Mouse (Mus musculus) monocyte, adult 59 days (primary cell): ENCODE results near the gene Lgals4. TPM values are rescaled to one million over a fixed set of nuclear protein-coding genes. Genes with fewer than 3 reads are reported as not detected.

ENCODE experiments used
- total RNA-seq, 2 experiments: library from RNA; stranded (reverse); gene quantifications; one replicate each; pipeline ENCODE4 v1.2.4; 2023

The Lgals4 gene
- total RNA-seq: 1 to 10 TPM; 3.2 to 3.9 TPM

DNA sequence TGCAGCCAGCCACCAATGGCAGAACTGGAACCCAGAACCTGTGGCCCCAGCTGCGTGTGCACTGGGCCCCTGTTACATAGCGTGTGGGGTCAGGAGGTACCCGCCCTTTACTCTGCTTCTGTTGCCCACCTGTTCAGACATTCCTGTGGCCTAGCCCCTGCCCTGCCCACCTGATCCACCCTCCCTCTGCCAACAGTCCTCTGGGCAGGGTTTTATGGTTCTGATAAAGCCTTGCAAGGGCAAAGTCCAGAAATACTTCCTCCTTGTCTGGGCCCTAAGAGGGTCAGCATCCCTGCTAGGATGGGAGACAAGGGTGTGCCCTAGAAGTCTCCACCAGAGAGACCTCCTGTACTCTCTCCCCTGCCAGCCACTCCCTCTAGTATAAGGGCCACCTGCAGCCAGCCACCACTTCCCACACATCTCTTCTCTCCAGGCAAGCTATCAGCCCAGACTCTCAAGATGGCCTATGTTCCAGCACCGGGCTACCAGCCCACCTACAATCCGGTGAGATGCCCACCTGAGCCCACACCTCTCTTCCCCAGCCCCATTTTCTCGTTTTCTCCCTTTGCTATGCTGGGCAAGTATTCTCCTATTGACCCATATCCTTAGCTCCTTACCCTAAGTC, at the start of gene Lgals4:
TSS of gene Lgals4 (plus strand) at position 132 of the 625 bp plus-strand sequence.

GRCm38 (mm10) chr7:28788307-28789195, 45.1 kb upstream of the Lgals4 start, which contains the start of gene Rinl:
Gene Rinl (plus strand): TSS chr7:28788969.

GRCm38 (mm10) chr7:28808221-28808941, 25.3 kb upstream of the Lgals4 start, which contains the start of gene Hnrnpl:
Gene Hnrnpl (plus strand): TSS chr7:28808541.

GRCm38 (mm10) chr7:28824941-28825685, 8.5 kb upstream of the Lgals4 start, which contains the start of gene Ech1:
Gene Ech1 (plus strand): TSS chr7:28825217.

GRCm38 (mm10) chr7:28863540-28863939, 29.9 kb downstream of the Lgals4 start, which contains the start of gene Lgals7:
Gene Lgals7 (plus strand): TSS chr7:28863853.

DNA sequence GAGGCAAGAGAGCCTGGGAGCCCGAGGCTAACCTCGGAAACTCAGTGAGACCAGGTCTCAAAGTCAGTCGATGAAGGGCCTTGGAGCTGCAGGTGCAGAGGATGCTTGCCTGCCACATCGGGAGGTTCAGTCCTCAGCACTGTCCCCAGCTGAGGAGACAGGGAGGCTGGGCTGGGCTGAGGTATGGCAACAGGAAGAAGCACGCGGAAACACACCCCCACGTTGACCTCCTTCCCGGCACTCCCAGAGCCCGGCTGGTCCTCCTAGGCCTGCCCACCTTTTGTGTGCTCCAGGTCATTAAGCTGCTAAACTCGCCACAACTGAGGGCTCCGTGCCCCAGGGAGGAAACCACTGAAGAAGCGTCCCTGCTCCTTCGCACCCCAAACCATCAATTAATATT, 47.5 kb downstream of the Lgals4 start, which contains the start of gene Capn12:
TSS of gene Capn12 (plus strand) at position 224 of the 400 bp plus-strand sequence.

Other genes starting within 250 kb of the Lgals4 start
- gene Samd4b, start 235.7 kb upstream of the Lgals4 start, total RNA-seq: 10 to 100 TPM; 59.5 to 62.7 TPM
- 10 to 100 TPM; 30.1 to 35.2 TPM for gene Pak4, start 235.7 kb upstream of the Lgals4 start, total RNA-seq
- gene Acp7, start 202.5 kb upstream of the Lgals4 start, total RNA-seq: not detected
- not detected for gene Fbxo27, start 141.0 kb upstream of the Lgals4 start, total RNA-seq
- under 1 TPM; 0.94 to 1.00 TPM for gene Fbxo17, start 117.0 kb upstream of the Lgals4 start, total RNA-seq
- gene Mrps12, start 92.0 kb upstream of the Lgals4 start, total RNA-seq: 10 to 100 TPM; 19.5 to 25.1 TPM
- gene Sars2, start 91.9 kb upstream of the Lgals4 start, total RNA-seq: 10 to 100 TPM in 1 of 2 experiments, 1 to 10 TPM in 1; 8.9 to 12.5 TPM
- not detected for gene Ccer2, start 77.7 kb upstream of the Lgals4 start, total RNA-seq
- 100 to 1,000 TPM in 1 of 2 experiments, 10 to 100 TPM in 1; 95.2 to 113 TPM for gene Sirt2, start 67.1 kb upstream of the Lgals4 start, total RNA-seq
- 100 to 1,000 TPM; 127 to 137 TPM for gene Nfkbib, start 66.3 kb upstream of the Lgals4 start, total RNA-seq
- gene Rinl, start 44.9 kb upstream of the Lgals4 start, total RNA-seq: 10 to 100 TPM; 16.0 to 20.8 TPM
- gene Hnrnpl, start 25.3 kb upstream of the Lgals4 start, total RNA-seq: 100 to 1,000 TPM; 416 to 451 TPM
- gene Ech1, start 8.6 kb upstream of the Lgals4 start, total RNA-seq: 10 to 100 TPM; 68.4 to 69.6 TPM
- 1 to 10 TPM in 1 of 2 experiments, not detected in 1; 1.2 TPM for gene Lgals7, start 30.0 kb downstream of the Lgals4 start, total RNA-seq
- not detected for gene Capn12, start 47.6 kb downstream of the Lgals4 start, total RNA-seq
- 100 to 1,000 TPM; 108 to 133 TPM for gene Actn4, start 128.5 kb downstream of the Lgals4 start, total RNA-seq
- 100 to 1,000 TPM; 279 to 296 TPM for gene Eif3k, start 148.0 kb downstream of the Lgals4 start, total RNA-seq
- gene Map4k1, start 148.2 kb downstream of the Lgals4 start, total RNA-seq: 10 to 100 TPM; 78.6 to 81.8 TPM